Mouse (Mus musculus): ENCODE data around the gene Vps37b. TPM values are rescaled to one million over a fixed set of nuclear protein-coding genes. Genes with fewer than 3 reads are reported as not detected.

Gene Vps37b
- polyA plus RNA-seq, 1 experiment from 2014 or later: 30.7 TPM

- Histone ChIP-seq H3K9ac (ENCODE audit: low read depth, low read length) (no peak overlapping the region), H3K27me3 (ENCODE audit: insufficient read depth, low read length) (no peaks in the 10 kb centered on the region), H3K4me2 (ENCODE audit: low read length) (no peak overlapping the region), H3K36me3 (ENCODE audit: insufficient read depth, low read length) (no peaks in the 10 kb centered on the region), H3K4me1 (replicated peaks; ENCODE audit: insufficient read depth, low read length) (peaks cover 26% of the 10 kb centered on the region; the same call in 1 of the 2 replicates), H3K4me3 (replicated peaks; ENCODE audit: low read depth, low read length) (no peak overlapping the region), H3K27ac (no peak overlapping the region), H3K9me3 (replicated peaks; ENCODE audit: low read length) (no peaks in the 10 kb centered on the region)
- no peak for ATAC-seq (replicated peaks; ENCODE audit: low FRiP score, low read depth)
- DNase-seq (ENCODE audit: low spot score): no peak
- WGBS: 91% methylated on average over 11 of the region's 11 CpGs
- no peak for TF ChIP-seq CTCF (IDR thresholded peaks at IDR 0.05; ENCODE audit: low read depth)
These were observed 10.9 kb downstream of the Vps37b start for GRCm38 (mm10) chr5:124021148-124021547.

DNA sequence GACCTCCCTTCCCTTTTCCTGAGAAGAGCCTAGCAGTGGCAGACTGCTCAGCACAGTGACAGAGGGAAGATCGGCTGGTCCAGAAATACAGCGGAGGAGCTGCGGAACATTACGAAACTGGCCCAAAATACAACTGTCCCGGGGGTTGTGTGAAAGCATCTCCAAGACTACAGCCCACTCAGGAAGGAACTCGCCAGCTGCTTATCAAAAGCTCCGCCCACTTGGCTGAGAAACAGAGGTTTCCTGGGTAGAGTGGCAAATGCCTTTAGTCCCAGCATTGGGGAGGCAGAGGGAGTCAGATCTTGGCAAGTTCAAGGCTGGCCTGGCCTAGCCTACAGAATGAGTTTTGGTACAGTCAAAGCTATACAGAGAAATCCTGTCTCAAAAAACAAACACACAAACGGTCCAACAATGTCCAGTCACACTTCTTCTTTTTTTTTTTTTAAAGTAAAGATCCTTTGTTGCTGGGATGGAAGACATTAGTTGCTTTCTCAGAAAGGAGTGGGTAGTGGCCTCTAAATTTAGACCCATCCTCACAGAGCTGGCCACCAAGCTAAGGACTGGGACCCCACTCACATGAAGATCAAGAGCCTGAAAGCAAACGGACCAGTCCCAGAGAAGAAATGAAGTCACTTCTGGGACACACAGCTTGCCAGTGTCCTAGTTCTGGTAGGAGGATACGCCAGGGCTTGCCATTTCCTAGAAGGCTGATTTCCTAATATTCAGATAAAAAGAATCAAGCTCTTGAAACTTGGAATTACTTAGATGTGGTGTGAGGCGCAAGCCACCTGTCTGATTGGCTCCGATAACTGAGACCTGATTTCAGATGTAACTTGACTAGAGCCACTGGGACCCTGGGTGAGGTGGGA is 12.5 kb downstream of the Vps37b start:
- WGBS: 64% methylated on average over 12 of the region's 12 CpGs
- Histone ChIP-seq H3K4me3 (replicated peaks; ENCODE audit: low read depth, low read length) (no peak overlapping the region), H3K9ac (ENCODE audit: low read depth, low read length) (no peak overlapping the region), H3K27ac (peak overlapping the region; percentile 31), H3K4me2 (ENCODE audit: low read length) (no peak overlapping the region), H3K36me3 (ENCODE audit: insufficient read depth, low read length) (no peaks in the 10 kb centered on the region), H3K27me3 (ENCODE audit: insufficient read depth, low read length) (no peaks in the 10 kb centered on the region), H3K9me3 (replicated peaks; ENCODE audit: low read length) (no peaks in the 10 kb centered on the region), H3K4me1 (replicated peaks; ENCODE audit: insufficient read depth, low read length) (peaks cover 29% of the 10 kb centered on the region)
- TF ChIP-seq CTCF (IDR thresholded peaks at IDR 0.05; ENCODE audit: low read depth): no peak
- ATAC-seq (replicated peaks; ENCODE audit: low FRiP score, low read depth): 0 out of 2 replicates have a peak, but pooled peaks have one; percentile 14
- DNase-seq (ENCODE audit: low spot score): peak; percentile 51

DNA sequence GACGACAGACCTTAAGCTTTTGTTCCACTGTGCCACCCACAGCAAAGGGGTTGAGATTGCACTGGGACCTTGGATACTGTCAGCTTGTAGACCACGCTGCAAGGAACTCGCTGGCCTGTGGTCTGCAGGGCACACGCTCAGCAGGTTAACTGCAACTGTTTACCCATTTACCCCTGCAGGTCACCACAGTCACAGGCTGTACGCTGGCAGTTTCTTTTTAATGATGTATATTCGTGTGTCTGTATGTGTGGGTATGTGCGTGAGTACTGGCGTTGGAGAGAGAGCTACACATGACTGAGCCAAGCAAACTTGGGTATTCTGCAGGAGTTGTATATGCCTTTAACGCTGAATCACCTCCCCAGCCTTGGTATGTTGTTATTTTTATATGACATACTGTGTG is 13.4 kb downstream of the Vps37b start:
- 76% methylated on average over 9 of the region's 9 CpGs for WGBS
- H3K27ac ChIP-seq: peak overlapping the region; percentile 31; the same call in 1 of the 2 replicates
- H3K4me1 ChIP-seq (replicated peaks; ENCODE audit: insufficient read depth, low read length): peaks cover 36% of the 10 kb centered on the region

DNA sequence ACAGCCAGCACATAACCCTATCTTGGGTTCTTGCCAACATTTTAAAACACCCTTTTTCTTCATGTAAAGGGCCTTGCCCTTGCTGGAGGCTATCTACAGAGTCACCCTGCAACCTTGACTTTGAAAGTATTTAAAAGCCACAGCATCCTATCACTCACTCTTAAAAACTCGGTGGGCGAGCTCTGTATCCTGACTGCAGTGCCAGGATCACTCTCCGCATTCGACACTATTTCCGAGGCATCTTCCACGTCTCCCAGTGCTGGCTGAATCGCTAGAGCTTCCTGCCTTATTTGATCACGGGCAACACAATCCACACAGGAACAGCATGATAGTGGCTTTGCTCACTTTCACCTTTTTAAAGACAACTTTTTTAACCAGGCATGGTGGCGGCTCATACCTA is 14.1 kb downstream of the Vps37b start:
- Histone ChIP-seq H3K9me3 (replicated peaks; ENCODE audit: low read length) (no peaks in the 10 kb centered on the region), H3K4me1 (replicated peaks; ENCODE audit: insufficient read depth, low read length) (peaks cover 36% of the 10 kb centered on the region), H3K4me3 (replicated peaks; ENCODE audit: low read depth, low read length) (no peak overlapping the region), H3K27ac (no peak overlapping the region), H3K9ac (ENCODE audit: low read depth, low read length) (no peak overlapping the region), H3K27me3 (ENCODE audit: insufficient read depth, low read length) (no peaks in the 10 kb centered on the region), H3K4me2 (ENCODE audit: low read length) (no peak overlapping the region), H3K36me3 (ENCODE audit: insufficient read depth, low read length) (no peaks in the 10 kb centered on the region)
- ATAC-seq (replicated peaks; ENCODE audit: low FRiP score, low read depth) (no peak), DNase-seq (ENCODE audit: low spot score) (no peak)
- 63% methylated on average over 9 of the region's 9 CpGs for WGBS
- no peak for TF ChIP-seq CTCF (IDR thresholded peaks at IDR 0.05; ENCODE audit: low read depth)

More for the DNA sequence above, 13.4 kb downstream of the Vps37b start:
- ATAC-seq (replicated peaks; ENCODE audit: low FRiP score, low read depth) (no peak), DNase-seq (ENCODE audit: low spot score) (no peak)
- H3K4me2 ChIP-seq (ENCODE audit: low read length): no peak overlapping the region
- no peaks in the 10 kb centered on the region for H3K27me3 ChIP-seq (ENCODE audit: insufficient read depth, low read length)
- no peaks in the 10 kb centered on the region for H3K9me3 ChIP-seq (replicated peaks; ENCODE audit: low read length)
- H3K9ac ChIP-seq (ENCODE audit: low read depth, low read length): no peak overlapping the region
- no peak overlapping the region for H3K4me3 ChIP-seq (replicated peaks; ENCODE audit: low read depth, low read length)
- no peaks in the 10 kb centered on the region for H3K36me3 ChIP-seq (ENCODE audit: insufficient read depth, low read length)
- no peak for TF ChIP-seq CTCF (IDR thresholded peaks at IDR 0.05; ENCODE audit: low read depth)

GRCm38 (mm10) chr5:124016291-124016821 is 15.7 kb downstream of the Vps37b start:
- Histone ChIP-seq H3K4me2 (ENCODE audit: low read length) (no peak overlapping the region), H3K9ac (ENCODE audit: low read depth, low read length) (no peak overlapping the region), H3K4me1 (replicated peaks; ENCODE audit: insufficient read depth, low read length) (peaks cover 47% of the 10 kb centered on the region), H3K27ac (0 out of 2 replicates have a peak overlapping the region, but pooled peaks have one; percentile 82), H3K4me3 (replicated peaks; ENCODE audit: low read depth, low read length) (no peak overlapping the region), H3K9me3 (replicated peaks; ENCODE audit: low read length) (no peaks in the 10 kb centered on the region), H3K27me3 (ENCODE audit: insufficient read depth, low read length) (no peaks in the 10 kb centered on the region), H3K36me3 (ENCODE audit: insufficient read depth, low read length) (no peaks in the 10 kb centered on the region)
- no peak for ATAC-seq (replicated peaks; ENCODE audit: low FRiP score, low read depth)
- TF ChIP-seq CTCF (IDR thresholded peaks at IDR 0.05; ENCODE audit: low read depth): no peak
- DNase-seq (ENCODE audit: low spot score): no peak
- 77% methylated on average over 7 of the region's 7 CpGs for WGBS

DNA sequence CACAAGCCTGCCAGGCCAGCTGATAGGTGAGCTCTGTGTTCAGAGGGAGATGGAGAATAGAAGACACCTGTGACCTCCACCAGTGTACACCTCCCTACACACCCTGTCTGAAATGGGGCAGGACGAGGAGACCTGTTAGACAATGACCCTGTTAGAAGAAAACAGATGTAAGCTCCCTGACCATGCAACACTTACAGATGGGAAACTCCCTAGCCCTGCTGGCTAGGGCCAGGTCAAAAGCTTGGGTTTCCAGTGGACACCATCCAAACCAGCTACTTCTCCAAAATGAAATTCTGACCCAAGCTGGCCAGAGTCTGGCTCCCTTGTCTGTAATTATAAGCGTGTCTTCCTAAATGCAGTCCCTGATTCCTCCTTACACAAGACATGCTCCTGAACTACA is 16.3 kb downstream of the Vps37b start:
- H3K4me2 ChIP-seq (ENCODE audit: low read length): no peak overlapping the region
- no peaks in the 10 kb centered on the region for H3K27me3 ChIP-seq (ENCODE audit: insufficient read depth, low read length)
- H3K36me3 ChIP-seq (ENCODE audit: insufficient read depth, low read length): no peaks in the 10 kb centered on the region
- H3K9me3 ChIP-seq (replicated peaks; ENCODE audit: low read length): no peaks in the 10 kb centered on the region
- H3K9ac ChIP-seq (ENCODE audit: low read depth, low read length): no peak overlapping the region
- peak overlapping the region; percentile 82; the same call in 1 of the 2 replicates for H3K27ac ChIP-seq
- 64% methylated on average over 2 of the region's 2 CpGs for WGBS
- H3K4me1 ChIP-seq (replicated peaks; ENCODE audit: insufficient read depth, low read length): peaks cover 51% of the 10 kb centered on the region
- no peak for TF ChIP-seq CTCF (IDR thresholded peaks at IDR 0.05; ENCODE audit: low read depth)
- no peak overlapping the region for H3K4me3 ChIP-seq (replicated peaks; ENCODE audit: low read depth, low read length)
- no peak for DNase-seq (ENCODE audit: low spot score)
- no peak for ATAC-seq (replicated peaks; ENCODE audit: low FRiP score, low read depth)

Data from kidney, postnatal 0 days (tissue).